Mouse (Mus musculus) liver, embryonic 16.5 days (tissue): ENCODE data around the gene Pcgf5. TPM values are rescaled to one million over a fixed set of nuclear protein-coding genes. Genes with fewer than 3 reads are reported as not detected.

ENCODE experiments used
- ATAC-seq: fragments of 200-750 bp; cut with Nextera tagmentation; 2 replicates; pipeline ENCODE4 v1.8.0; 2017; ENCODE audit warnings: low read depth, mild to moderate bottlenecking, moderate number of reproducible peaks, moderate library complexity
- H3K27ac ChIP-seq: fragments of 300-500 bp; sonication (generic); 2 replicates; pipeline ENCODE4 v1.5.1; 2014; ENCODE audit warnings: mild to moderate bottlenecking, low read length
- H3K27me3 ChIP-seq: fragments of 300-500 bp; sonication (generic); 2 replicates; pipeline ENCODE4 v1.6.1; 2014; ENCODE audit warnings: low read depth, low read length, mixed read lengths; ENCODE audit not compliant: control insufficient read depth, insufficient read depth
- H3K36me3 ChIP-seq: fragments of 300-500 bp; sonication (generic); 2 replicates; pipeline ENCODE4 v1.6.1; 2014; ENCODE audit warnings: mild to moderate bottlenecking; ENCODE audit not compliant: control insufficient read depth, insufficient read depth
- H3K4me1 ChIP-seq: fragments of 300-500 bp; sonication (generic); 2 replicates; pipeline ENCODE4 v1.6.1; 2014; ENCODE audit warnings: low read depth, low read length, mixed read lengths; ENCODE audit not compliant: control insufficient read depth
- H3K4me2 ChIP-seq: fragments of 300-500 bp; sonication (generic); 2 replicates; pipeline ENCODE4 v1.6.1; 2014; ENCODE audit warnings: low read depth, low read length, mixed read lengths
- H3K4me3 ChIP-seq: fragments of 300-500 bp; sonication (generic); 2 replicates; pipeline ENCODE4 v1.5.1; 2014; ENCODE audit warnings: low read depth, mild to moderate bottlenecking, low read length
- H3K9ac ChIP-seq: fragments of 300-500 bp; sonication (generic); 2 replicates; pipeline ENCODE4 v1.6.1; 2014; ENCODE audit warnings: low read depth, low read length
- H3K9me3 ChIP-seq: fragments of 300-500 bp; sonication (generic); replicated peaks from 2 replicates; pipeline ENCODE4 v1.6.1; 2016; ENCODE audit warnings: low read length; ENCODE audit not compliant: control insufficient read depth
- WGBS: fragments of 180-500 bp; shearing (Covaris S2); extraction: QIAGEN DNeasy Blood & Tissue Kit; methylation state at CpG from one replicate; pipeline ENCODE4 v1.1.7; 2014; ENCODE audit not compliant: insufficient replicate concordance; 5-methylcytosine and 5-hydroxymethylcytosine counted together
- polyA plus RNA-seq: library from polyadenylated mRNA; unstranded; fragments of >200 nt; fragmentation: Nextera tagmentation; extraction: Ambion mirVana; gene quantifications from 2 replicates; pipeline ENCODE4 v1.2.1, GENCODE M21; 2015

Gene Pcgf5
- polyA plus RNA-seq, 1 experiment from 2014 or later = 16.6 TPM

GRCm38 (mm10) chr19:36348801-36349486 lies 835 bp downstream of the Pcgf5 start:
- Histone ChIP-seq H3K27me3 (peaks cover 45% of the 10 kb centered on the region), H3K4me3 (peak overlapping the region; percentile 67), H3K9ac (peak overlapping the region; percentile 50), H3K4me2 (peak overlapping the region; percentile 87), H3K27ac (no peak overlapping the region; the same call in 1 of the 2 replicates), H3K9me3 (no peaks in the 10 kb centered on the region), H3K36me3 (no peaks in the 10 kb centered on the region), H3K4me1 (no peaks in the 10 kb centered on the region)
- WGBS = under 1% methylated on average over 74 of the region's 85 CpGs
- peak; percentile 46 for ATAC-seq

GRCm38 (mm10) chr19:36349487-36349955 lies 1.4 kb downstream of the Pcgf5 start:
- H3K9me3 ChIP-seq = no peaks in the 10 kb centered on the region
- peaks cover 45% of the 10 kb centered on the region for H3K27me3 ChIP-seq
- no peaks in the 10 kb centered on the region for H3K36me3 ChIP-seq
- H3K4me1 ChIP-seq = no peaks in the 10 kb centered on the region
- peak overlapping the region; percentile 50; the same call in 1 of the 2 replicates for H3K9ac ChIP-seq
- peak overlapping the region; percentile 87 for H3K4me2 ChIP-seq
- H3K4me3 ChIP-seq = peak overlapping the region; percentile 67
- H3K27ac ChIP-seq = no peak overlapping the region
- 8% methylated on average over 15 of the region's 15 CpGs for WGBS
- no peak for ATAC-seq

GRCm38 (mm10) chr19:36350181-36350580 lies 2.1 kb downstream of the Pcgf5 start:
- H3K27ac ChIP-seq = no peak overlapping the region
- H3K9me3 ChIP-seq = no peaks in the 10 kb centered on the region
- peaks cover 45% of the 10 kb centered on the region for H3K27me3 ChIP-seq
- no peak overlapping the region for H3K4me3 ChIP-seq
- H3K9ac ChIP-seq = no peak overlapping the region
- no peak overlapping the region for H3K4me2 ChIP-seq
- H3K36me3 ChIP-seq = no peaks in the 10 kb centered on the region
- no peaks in the 10 kb centered on the region for H3K4me1 ChIP-seq
- 74% methylated on average over 11 of the region's 11 CpGs for WGBS
- ATAC-seq = no peak

- WGBS = 74% methylated on average over 9 of the region's 9 CpGs
- no peaks in the 10 kb centered on the region for H3K4me1 ChIP-seq
- no peak overlapping the region for H3K4me2 ChIP-seq
- H3K27me3 ChIP-seq = peaks cover 45% of the 10 kb centered on the region
- H3K27ac ChIP-seq = no peak overlapping the region
- H3K36me3 ChIP-seq = no peaks in the 10 kb centered on the region
- H3K4me3 ChIP-seq = no peak overlapping the region
- no peaks in the 10 kb centered on the region for H3K9me3 ChIP-seq
- no peak for ATAC-seq
- H3K9ac ChIP-seq = no peak overlapping the region
Measured at GRCm38 (mm10) chr19:36350870-36351269, 2.8 kb downstream of the Pcgf5 start.

- H3K9me3 ChIP-seq = no peaks in the 10 kb centered on the region
- no peaks in the 10 kb centered on the region for H3K36me3 ChIP-seq
- H3K27ac ChIP-seq = no peak overlapping the region
- H3K4me1 ChIP-seq = no peaks in the 10 kb centered on the region
- no peak overlapping the region for H3K9ac ChIP-seq
- no peak overlapping the region for H3K4me3 ChIP-seq
- WGBS = 61% methylated on average over 5 of the region's 5 CpGs
- no peaks in the 10 kb centered on the region for H3K27me3 ChIP-seq
- H3K4me2 ChIP-seq = no peak overlapping the region
- ATAC-seq = no peak
Measured at GRCm38 (mm10) chr19:36362541-36362940, 14.4 kb downstream of the Pcgf5 start.

- Histone ChIP-seq H3K4me2 (no peak overlapping the region), H3K9me3 (no peaks in the 10 kb centered on the region), H3K4me3 (no peak overlapping the region), H3K9ac (no peak overlapping the region), H3K4me1 (no peaks in the 10 kb centered on the region), H3K36me3 (no peaks in the 10 kb centered on the region), H3K27ac (no peak overlapping the region), H3K27me3 (no peaks in the 10 kb centered on the region)
- ATAC-seq = no peak
- 46% methylated on average over 8 of the region's 8 CpGs for WGBS
Measured at GRCm38 (mm10) chr19:36364757-36365156, 16.6 kb downstream of the Pcgf5 start.

- ATAC-seq = no peak
- WGBS = 49% methylated on average over 10 of the region's 10 CpGs
- Histone ChIP-seq H3K9me3 (no peaks in the 10 kb centered on the region), H3K4me3 (no peak overlapping the region), H3K36me3 (no peaks in the 10 kb centered on the region), H3K27ac (no peak overlapping the region), H3K9ac (no peak overlapping the region), H3K4me1 (no peaks in the 10 kb centered on the region), H3K27me3 (no peaks in the 10 kb centered on the region), H3K4me2 (no peak overlapping the region)
Measured at GRCm38 (mm10) chr19:36371478-36371877, 23.4 kb downstream of the Pcgf5 start.

- ATAC-seq = no peak
- H3K27me3 ChIP-seq = no peaks in the 10 kb centered on the region
- no peak overlapping the region for H3K27ac ChIP-seq
- no peak overlapping the region for H3K4me2 ChIP-seq
- no peaks in the 10 kb centered on the region for H3K9me3 ChIP-seq
- no peak overlapping the region for H3K4me3 ChIP-seq
- H3K4me1 ChIP-seq = no peaks in the 10 kb centered on the region
- H3K36me3 ChIP-seq = no peaks in the 10 kb centered on the region
- H3K9ac ChIP-seq = no peak overlapping the region
- WGBS = 68% methylated on average over 6 of the region's 6 CpGs
Measured at GRCm38 (mm10) chr19:36373056-36373621, 25.0 kb downstream of the Pcgf5 start.

- Histone ChIP-seq H3K9ac (no peak overlapping the region), H3K4me2 (no peak overlapping the region), H3K4me1 (no peaks in the 10 kb centered on the region), H3K36me3 (no peaks in the 10 kb centered on the region), H3K27me3 (no peaks in the 10 kb centered on the region), H3K9me3 (no peaks in the 10 kb centered on the region), H3K27ac (no peak overlapping the region), H3K4me3 (no peak overlapping the region)
- 55% methylated on average over 11 of the region's 11 CpGs for WGBS
- ATAC-seq = no peak
Measured at GRCm38 (mm10) chr19:36375200-36375783, 27.2 kb downstream of the Pcgf5 start.
